Comparison of ENCODE assay signal across 21 mouse cellular contexts in genomic region chr15:77482140-77482794, GRCm38 (mm10). TPM values are rescaled to one million over a fixed set of nuclear protein-coding genes. Genes with fewer than 3 reads are reported as not detected.
"Had no signal": no experiment of that assay in that cellular context is flagged by ENCODE, and none has a peak within 500 bp of the region (broad histone marks: within the 10 kb centered on the region; RNA-seq: fewer than 3 reads in every experiment).

No protein-coding gene starts in this region.

- H3K4me2 ChIP-seq: limb, embryonic 12.5 days; liver, embryonic 13.5 days; lung, embryonic 15.5 days; midbrain, embryonic 11.5 days; midbrain, embryonic 15.5 days; neural tube, embryonic 12.5 days had no signal

- H3K36me3 ChIP-seq: limb, embryonic 12.5 days; liver, embryonic 13.5 days; lung, embryonic 15.5 days; midbrain, embryonic 15.5 days; neural tube, embryonic 12.5 days had no signal

- H3K27ac ChIP-seq: hindbrain, postnatal 0 days; limb, embryonic 12.5 days; liver, embryonic 13.5 days; lung, embryonic 15.5 days; macrophage; midbrain, embryonic 15.5 days; neural tube, embryonic 12.5 days had no signal

- H3K4me1 ChIP-seq: liver, embryonic 13.5 days; lung, embryonic 15.5 days; megakaryocyte, embryonic 14.5 days; midbrain, embryonic 15.5 days; neural tube, embryonic 12.5 days had no signal

- H3K27me3 ChIP-seq: liver, embryonic 13.5 days; lung, embryonic 15.5 days; megakaryocyte, embryonic 14.5 days; midbrain, embryonic 15.5 days; neural tube, embryonic 12.5 days had no signal

- H3K9ac ChIP-seq: limb, embryonic 12.5 days; liver, embryonic 13.5 days; liver, postnatal 0 days; lung, embryonic 15.5 days; midbrain, embryonic 15.5 days; neural tube, embryonic 12.5 days had no signal

- H3K4me3 ChIP-seq: limb, embryonic 12.5 days; liver, embryonic 13.5 days; lung, embryonic 15.5 days; megakaryocyte, embryonic 14.5 days; midbrain, embryonic 15.5 days; neural tube, embryonic 12.5 days had no signal

- DNase-seq: layer of hippocampus, adult 9-11 months; liver; liver, embryonic 13.5 days; liver, postnatal 0 days; lung, postnatal 14 days; retina, postnatal 1 day; right cerebral cortex, postnatal 14 days; thymus, adult 18-20 months; thymus, postnatal 25 days had no signal

- H3K9me3 ChIP-seq: limb, embryonic 12.5 days; liver, embryonic 13.5 days; lung, embryonic 15.5 days; megakaryocyte, embryonic 14.5 days; midbrain, embryonic 15.5 days; neural tube, embryonic 12.5 days had no signal

- ATAC-seq: hindbrain, postnatal 0 days; liver, postnatal 0 days; midbrain, embryonic 15.5 days had no signal

RNA-seq across cellular contexts. Expression of gene Apol10a, which starts 5.4 kb away (rescaled TPM):
- total RNA-seq: layer of hippocampus, adult 18-20 months; left cerebral cortex, postnatal 36 days; neutrophil, adult 5-6 weeks had no signal
- polyA plus RNA-seq: hindbrain, postnatal 0 days; limb, embryonic 12.5 days; liver, postnatal 0 days; lung, embryonic 15.5 days; macrophage; midbrain, embryonic 11.5 days; midbrain, embryonic 15.5 days; neural tube, embryonic 12.5 days had no signal

RNA-seq across cellular contexts. Expression of gene Apol11a, which starts 25.8 kb away (rescaled TPM):
- total RNA-seq: hindbrain, postnatal 0 days; layer of hippocampus, adult 18-20 months; left cerebral cortex, postnatal 36 days; monocyte, adult 5-6 weeks; neutrophil, adult 5-6 weeks had no signal
- polyA plus RNA-seq: hindbrain, postnatal 0 days; limb, embryonic 12.5 days; liver, postnatal 0 days; lung, embryonic 15.5 days; macrophage; midbrain, embryonic 11.5 days; midbrain, embryonic 15.5 days; neural tube, embryonic 12.5 days had no signal

RNA-seq across cellular contexts. Expression of gene Apol7b, which starts 35.0 kb away (rescaled TPM):
- total RNA-seq: hindbrain, postnatal 0 days; layer of hippocampus, adult 18-20 months; monocyte, adult 5-6 weeks; neutrophil, adult 5-6 weeks had no signal
- polyA plus RNA-seq: hindbrain, postnatal 0 days; limb, embryonic 12.5 days; liver, embryonic 13.5 days; liver, postnatal 0 days; lung, embryonic 15.5 days; macrophage; midbrain, embryonic 11.5 days; midbrain, embryonic 15.5 days; neural tube, embryonic 12.5 days had no signal

RNA-seq across cellular contexts. Expression of gene Apol7c, which starts 50.8 kb away (rescaled TPM):
- total RNA-seq: hindbrain, postnatal 0 days; layer of hippocampus, adult 18-20 months; left cerebral cortex, postnatal 36 days; monocyte, adult 5-6 weeks; neutrophil, adult 5-6 weeks had no signal
- polyA plus RNA-seq: hindbrain, postnatal 0 days; limb, embryonic 12.5 days; liver, embryonic 13.5 days; liver, postnatal 0 days; midbrain, embryonic 11.5 days; midbrain, embryonic 15.5 days; neural tube, embryonic 12.5 days had no signal
